Mouse (Mus musculus): ENCODE results near the gene Dnajc30. TPM values are rescaled to one million over a fixed set of nuclear protein-coding genes. Genes with fewer than 3 reads are reported as not detected.
"Not testable (repeated sequence)": the region's sequence is repeated elsewhere in the genome, so short reads cannot be mapped to it uniquely, and the experiment has no call there.

Dnajc30 gene
- polyA plus RNA-seq, 1 experiment = 47.3 TPM

DNA sequence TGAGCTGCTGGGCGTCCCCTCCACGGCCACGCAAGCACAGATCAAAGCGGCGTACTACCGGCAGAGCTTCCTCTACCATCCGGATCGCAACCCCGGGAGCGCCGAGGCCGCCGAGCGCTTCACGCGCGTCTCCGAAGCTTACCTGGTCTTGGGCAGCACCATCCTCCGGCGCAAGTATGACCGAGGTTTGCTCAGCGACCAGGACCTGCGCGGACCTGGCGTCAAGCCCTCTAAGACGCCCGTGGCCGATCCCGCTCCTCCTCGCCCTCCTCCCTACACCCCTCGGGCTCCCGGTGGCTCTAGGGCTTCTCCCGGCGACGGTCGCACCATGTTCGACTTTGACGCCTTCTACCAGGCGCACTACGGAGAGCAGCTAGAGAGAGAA, 372 bp downstream of the Dnajc30 start:
- H3K4me1 ChIP-seq (ENCODE audit: control insufficient read depth, insufficient read depth, low read length) = peaks cover 7% of the 10 kb centered on the region; the same call in 1 of the 2 replicates
- peak overlapping the region; percentile 81 for H3K27ac ChIP-seq (ENCODE audit: insufficient read depth, low read depth, low read length)
- H3K4me3 ChIP-seq (ENCODE audit: insufficient read depth, low read depth, low read length) = peak overlapping the region; percentile 96

DNA sequence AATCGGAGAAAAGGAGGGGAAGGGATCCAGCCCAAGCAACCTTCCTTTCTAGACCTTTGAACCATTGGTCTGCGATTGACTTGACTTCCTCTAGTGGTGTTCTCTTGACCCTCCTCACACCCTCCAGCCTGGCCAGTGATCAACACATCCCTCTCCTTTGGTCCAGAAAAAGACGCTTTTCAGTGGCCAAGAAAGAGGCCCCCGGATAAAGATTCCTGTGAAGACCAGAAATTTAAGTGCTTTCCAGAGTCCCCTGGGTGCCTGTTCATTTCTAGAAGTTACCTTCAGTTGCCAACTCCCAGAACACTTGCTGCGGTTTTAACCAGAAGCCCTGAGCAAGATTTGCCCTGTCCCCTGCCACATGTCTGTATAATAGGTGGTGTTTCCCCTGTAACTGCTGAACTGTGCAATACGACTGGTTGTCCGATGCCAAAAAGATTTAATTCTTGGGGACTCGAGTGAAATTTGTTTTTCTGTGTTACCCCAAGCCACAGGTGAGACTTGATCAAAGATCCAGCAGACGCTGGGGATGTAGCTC, 976 bp downstream of the Dnajc30 start, which contains the start of gene Bud23:
TSS of gene Bud23 (minus strand) at position 51 of the 538 bp plus-strand sequence.
- DNase-seq = peak; percentile 26

More for the DNA sequence above, 372 bp downstream of the Dnajc30 start:
- under 1% methylated on average over 40 of the region's 40 CpGs for WGBS
- TF ChIP-seq CTCF (conservative IDR thresholded peaks at IDR 0.05; ENCODE audit: insufficient read depth, insufficient read length, low read depth, low read length) (no peak), POLR2A (IDR thresholded peaks at IDR 0.05; ENCODE audit: low read depth, low read length) (no peak)
- H3K36me3 ChIP-seq (ENCODE audit: control insufficient read depth, insufficient read depth, low read length) = peaks cover 2% of the 10 kb centered on the region; the same call in 1 of the 2 replicates
- no peaks in the 10 kb centered on the region for H3K27me3 ChIP-seq (replicated peaks; ENCODE audit: control insufficient read depth, insufficient read depth, low read length)
- DNase-seq = no peak

DNA sequence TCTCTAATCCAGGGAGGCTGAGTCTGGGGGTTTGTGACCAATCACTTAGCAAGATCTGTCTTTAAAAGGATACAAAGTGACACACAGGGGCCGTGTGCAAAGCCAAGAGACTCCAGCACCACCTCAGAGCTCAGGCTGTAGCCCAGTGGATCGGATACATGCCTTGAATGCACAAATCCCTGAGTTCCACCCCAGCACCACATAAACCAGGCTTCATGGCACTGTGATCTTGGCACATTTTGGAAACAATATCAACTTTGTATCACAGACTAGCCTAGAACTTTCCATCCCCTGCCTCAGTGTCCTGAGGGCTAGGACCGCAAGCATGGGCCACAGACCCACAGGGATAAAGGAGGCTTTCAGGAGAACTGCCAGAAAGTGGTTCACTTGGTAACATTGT, 2.0 kb downstream of the Dnajc30 start:
- 93% methylated on average over 3 of the region's 3 CpGs for WGBS
- DNase-seq = no peak
- no peak overlapping the region for H3K4me3 ChIP-seq (ENCODE audit: insufficient read depth, low read depth, low read length)
- H3K36me3 ChIP-seq (ENCODE audit: control insufficient read depth, insufficient read depth, low read length) = no peaks in the 10 kb centered on the region
- H3K4me1 ChIP-seq (ENCODE audit: control insufficient read depth, insufficient read depth, low read length) = peaks cover 7% of the 10 kb centered on the region; the same call in 1 of the 2 replicates
- no peak overlapping the region for H3K27ac ChIP-seq (ENCODE audit: insufficient read depth, low read depth, low read length)
- no peak for TF ChIP-seq CTCF (conservative IDR thresholded peaks at IDR 0.05; ENCODE audit: insufficient read depth, insufficient read length, low read depth, low read length)
- no peak for TF ChIP-seq POLR2A (IDR thresholded peaks at IDR 0.05; ENCODE audit: low read depth, low read length)
- no peaks in the 10 kb centered on the region for H3K27me3 ChIP-seq (replicated peaks; ENCODE audit: control insufficient read depth, insufficient read depth, low read length)

More for the DNA sequence above, 976 bp downstream of the Dnajc30 start, which contains the start of gene Bud23:
- not testable (repeated sequence) for H3K4me1 ChIP-seq (ENCODE audit: control insufficient read depth, insufficient read depth, low read length); H3K36me3 ChIP-seq (ENCODE audit: control insufficient read depth, insufficient read depth, low read length); H3K27me3 ChIP-seq (replicated peaks; ENCODE audit: control insufficient read depth, insufficient read depth, low read length)
- Histone ChIP-seq H3K27ac (ENCODE audit: insufficient read depth, low read depth, low read length) (peak within 1 kb of the TSS; percentile 81), H3K4me3 (ENCODE audit: insufficient read depth, low read depth, low read length) (peak within 1 kb of the TSS; percentile 96)
- 57% methylated on average over 9 of the region's 9 CpGs for WGBS

DNA sequence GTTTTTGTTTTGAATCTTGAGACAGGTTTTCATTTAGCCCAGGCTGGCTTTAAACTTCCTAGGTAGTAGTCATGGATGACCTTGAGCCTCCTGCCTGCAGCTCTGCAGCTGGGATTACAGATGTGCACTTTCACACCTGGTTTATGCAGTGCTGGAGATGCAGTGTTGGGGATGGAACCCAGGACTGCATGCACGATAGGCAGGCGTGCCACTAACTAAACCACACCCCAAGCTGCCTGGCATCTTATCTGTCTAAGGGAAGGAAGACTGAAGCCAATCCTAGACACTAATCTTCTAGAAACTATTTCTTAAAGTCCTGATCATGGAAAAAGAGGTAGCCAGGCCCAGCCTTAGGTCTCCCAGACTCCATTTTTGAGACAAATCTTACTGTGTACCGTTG, 6.4 kb downstream of the Dnajc30 start:
- Histone ChIP-seq H3K27ac (ENCODE audit: insufficient read depth, low read depth, low read length) (no peak overlapping the region), H3K27me3 (replicated peaks; ENCODE audit: control insufficient read depth, insufficient read depth, low read length) (no peaks in the 10 kb centered on the region), H3K4me1 (ENCODE audit: control insufficient read depth, insufficient read depth, low read length) (peaks cover 3% of the 10 kb centered on the region; the same call in 1 of the 2 replicates), H3K36me3 (ENCODE audit: control insufficient read depth, insufficient read depth, low read length) (no peaks in the 10 kb centered on the region), H3K4me3 (ENCODE audit: insufficient read depth, low read depth, low read length) (no peak overlapping the region)
- no peak for DNase-seq
- WGBS = 87% methylated on average over 3 of the region's 3 CpGs
- TF ChIP-seq POLR2A (IDR thresholded peaks at IDR 0.05; ENCODE audit: low read depth, low read length) (no peak), CTCF (conservative IDR thresholded peaks at IDR 0.05; ENCODE audit: insufficient read depth, insufficient read length, low read depth, low read length) (no peak)

DNA sequence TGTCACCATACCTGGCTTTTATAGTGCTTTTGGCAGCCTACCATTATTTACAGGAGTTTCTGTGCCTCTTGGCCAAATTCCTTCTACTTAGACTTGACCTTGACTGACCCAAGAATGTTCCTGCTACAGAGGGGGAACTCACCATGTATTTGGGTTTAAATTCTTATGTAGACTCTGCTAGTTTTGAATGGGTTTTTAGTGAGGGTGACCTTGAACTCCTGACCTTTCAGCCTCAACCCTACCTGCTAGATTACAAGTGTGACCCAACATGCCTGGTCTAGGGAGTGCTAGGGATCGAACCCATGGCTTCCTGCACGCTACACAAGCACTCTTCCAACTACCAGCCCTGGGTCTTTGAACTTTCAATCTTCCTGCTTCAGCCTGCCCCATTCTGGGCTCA, 8.1 kb downstream of the Dnajc30 start:
- Histone ChIP-seq H3K27me3 (replicated peaks; ENCODE audit: control insufficient read depth, insufficient read depth, low read length) (no peaks in the 10 kb centered on the region), H3K36me3 (ENCODE audit: control insufficient read depth, insufficient read depth, low read length) (no peaks in the 10 kb centered on the region), H3K4me3 (ENCODE audit: insufficient read depth, low read depth, low read length) (no peak overlapping the region), H3K4me1 (ENCODE audit: control insufficient read depth, insufficient read depth, low read length) (peaks cover 7% of the 10 kb centered on the region; the same call in 1 of the 2 replicates), H3K27ac (ENCODE audit: insufficient read depth, low read depth, low read length) (no peak overlapping the region)
- WGBS = 92% methylated on average over 2 of the region's 2 CpGs
- no peak for TF ChIP-seq CTCF (conservative IDR thresholded peaks at IDR 0.05; ENCODE audit: insufficient read depth, insufficient read length, low read depth, low read length)
- TF ChIP-seq POLR2A (IDR thresholded peaks at IDR 0.05; ENCODE audit: low read depth, low read length) = no peak
- no peak for DNase-seq

DNA sequence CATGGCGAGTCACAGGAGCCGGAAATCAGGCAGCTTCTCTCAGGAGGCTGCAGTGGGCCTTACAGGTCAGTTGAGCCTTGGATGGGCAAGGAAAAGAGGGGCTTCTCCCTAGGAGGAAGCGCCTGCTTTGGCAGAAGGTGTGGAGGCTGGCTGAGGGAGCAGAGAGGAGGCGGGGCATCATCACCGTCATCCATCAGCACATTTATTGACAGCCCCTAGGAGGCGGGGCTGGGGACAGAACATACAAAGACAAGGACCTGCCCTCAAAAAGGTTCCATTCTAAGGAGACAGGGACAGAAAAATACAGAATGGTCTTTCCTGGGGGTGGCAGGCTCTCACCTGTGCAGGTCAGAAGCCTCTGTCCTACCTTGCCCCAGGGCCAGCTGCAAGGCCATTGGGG, 8.7 kb downstream of the Dnajc30 start:
- Histone ChIP-seq H3K27ac (ENCODE audit: insufficient read depth, low read depth, low read length) (no peak overlapping the region), H3K4me3 (ENCODE audit: insufficient read depth, low read depth, low read length) (no peak overlapping the region), H3K27me3 (replicated peaks; ENCODE audit: control insufficient read depth, insufficient read depth, low read length) (no peaks in the 10 kb centered on the region), H3K4me1 (ENCODE audit: control insufficient read depth, insufficient read depth, low read length) (peaks cover 7% of the 10 kb centered on the region; the same call in 1 of the 2 replicates), H3K36me3 (ENCODE audit: control insufficient read depth, insufficient read depth, low read length) (no peaks in the 10 kb centered on the region)
- WGBS = 94% methylated on average over 6 of the region's 6 CpGs
- TF ChIP-seq CTCF (conservative IDR thresholded peaks at IDR 0.05; ENCODE audit: insufficient read depth, insufficient read length, low read depth, low read length) (no peak), POLR2A (IDR thresholded peaks at IDR 0.05; ENCODE audit: low read depth, low read length) (no peak)
- no peak for DNase-seq

DNA sequence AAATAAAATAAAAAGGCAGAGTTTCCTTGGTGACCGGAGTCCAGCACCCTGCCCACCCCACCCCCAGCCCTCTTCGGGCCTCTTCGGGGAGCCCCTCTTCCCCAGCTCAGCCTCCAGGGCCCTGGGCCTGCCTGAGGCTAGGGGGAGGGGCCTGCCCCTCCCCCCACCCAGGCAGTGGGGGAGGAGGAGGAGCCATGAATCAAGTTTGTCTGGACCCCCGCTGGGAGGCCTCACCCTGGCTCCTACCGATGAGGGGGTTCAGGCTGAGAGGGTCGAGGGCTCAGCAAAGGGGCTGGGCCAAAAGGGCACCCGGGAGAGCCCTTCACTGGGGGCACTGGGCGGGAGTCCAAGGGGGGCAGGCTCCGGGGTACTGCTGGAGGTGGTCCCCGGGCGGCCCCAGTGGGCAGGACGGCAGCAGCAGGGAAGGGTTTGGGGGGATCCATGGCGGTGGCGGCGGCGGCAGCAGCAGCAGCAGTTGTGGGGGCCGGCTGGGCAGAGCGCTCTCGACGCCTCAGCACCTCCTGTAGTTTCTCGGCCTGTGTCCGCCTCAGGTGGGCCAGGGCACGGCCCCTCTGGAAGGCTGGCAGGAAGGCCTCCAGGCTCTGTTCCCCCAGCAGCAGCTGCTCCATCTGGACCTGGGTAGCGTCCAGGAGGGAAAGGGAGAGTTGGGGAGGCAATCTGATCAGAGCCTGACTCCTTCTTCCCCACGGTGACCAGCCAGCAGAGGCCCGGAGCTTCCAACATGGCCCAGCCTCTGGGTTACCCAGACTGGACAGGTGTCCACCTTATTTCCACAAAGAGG, 9.5 kb downstream of the Dnajc30 start:
- peaks cover 8% of the 10 kb centered on the region; the same call in 1 of the 2 replicates for H3K4me1 ChIP-seq (ENCODE audit: control insufficient read depth, insufficient read depth, low read length)
- no peak overlapping the region for H3K27ac ChIP-seq (ENCODE audit: insufficient read depth, low read depth, low read length)
- TF ChIP-seq CTCF (conservative IDR thresholded peaks at IDR 0.05; ENCODE audit: insufficient read depth, insufficient read length, low read depth, low read length) (no peak), POLR2A (IDR thresholded peaks at IDR 0.05; ENCODE audit: low read depth, low read length) (no peak)
- 50% methylated on average over 26 of the region's 26 CpGs for WGBS
- no peak overlapping the region for H3K4me3 ChIP-seq (ENCODE audit: insufficient read depth, low read depth, low read length)
- no peaks in the 10 kb centered on the region for H3K36me3 ChIP-seq (ENCODE audit: control insufficient read depth, insufficient read depth, low read length)
- no peaks in the 10 kb centered on the region for H3K27me3 ChIP-seq (replicated peaks; ENCODE audit: control insufficient read depth, insufficient read depth, low read length)
- DNase-seq = no peak
